Mouse (Mus musculus) midbrain, embryonic 15.5 days (tissue): ENCODE measurements around the gene Tlcd2. TPM values are rescaled to one million over a fixed set of nuclear protein-coding genes. Genes with fewer than 3 reads are reported as not detected.

Experiments used
- ATAC-seq: fragments of 200-750 bp; cut with Nextera tagmentation; replicated peaks from 2 replicates; pipeline ENCODE4 v1.8.0; 2017; ENCODE audit warnings: moderate TSS enrichment
- H3K27ac ChIP-seq: fragments of 300-500 bp; sonication (generic); 2 replicates; pipeline ENCODE4 v1.5.1; 2015; ENCODE audit warnings: mild to moderate bottlenecking, inconsistent platforms
- H3K27me3 ChIP-seq: fragments of 300-500 bp; sonication (generic); replicated peaks from 2 replicates; pipeline ENCODE4 v1.6.1; 2015; ENCODE audit warnings: inconsistent platforms
- H3K36me3 ChIP-seq: fragments of 300-500 bp; sonication (generic); replicated peaks from 2 replicates; pipeline ENCODE4 v1.6.1; 2015; ENCODE audit warnings: inconsistent platforms
- H3K4me1 ChIP-seq: fragments of 300-500 bp; sonication (generic); 2 replicates; pipeline ENCODE4 v1.6.1; 2015; ENCODE audit warnings: inconsistent platforms
- H3K4me2 ChIP-seq: fragments of 300-500 bp; sonication (generic); 2 replicates; pipeline ENCODE4 v1.6.1; 2015; ENCODE audit warnings: inconsistent platforms, mild to moderate bottlenecking, moderate library complexity
- H3K4me3 ChIP-seq: fragments of 300-500 bp; sonication (generic); 2 replicates; pipeline ENCODE4 v1.5.1; 2015; ENCODE audit warnings: mild to moderate bottlenecking, inconsistent platforms
- H3K9ac ChIP-seq: fragments of 300-500 bp; sonication (generic); 2 replicates; pipeline ENCODE4 v1.6.1; 2015; ENCODE audit warnings: mild to moderate bottlenecking, inconsistent platforms
- H3K9me3 ChIP-seq: fragments of 300-500 bp; sonication (generic); 2 replicates; pipeline ENCODE4 v1.6.1; 2016; ENCODE audit warnings: inconsistent platforms
- WGBS: fragments of 180-500 bp; shearing (Covaris S2); methylation state at CpG from one replicate; pipeline ENCODE4 v1.1.7; 2015; ENCODE audit warnings: mixed read lengths; 5-methylcytosine and 5-hydroxymethylcytosine counted together
- polyA plus RNA-seq: library from polyadenylated mRNA; unstranded; fragments of >200 nt; fragmentation: Nextera tagmentation; extraction: Ambion mirVana; gene quantifications from 2 replicates; pipeline ENCODE4 v1.2.1, GENCODE M21; 2015

Gene Tlcd2
- 2.2 and 2.8 TPM in 2 replicates for polyA plus RNA-seq

DNA sequence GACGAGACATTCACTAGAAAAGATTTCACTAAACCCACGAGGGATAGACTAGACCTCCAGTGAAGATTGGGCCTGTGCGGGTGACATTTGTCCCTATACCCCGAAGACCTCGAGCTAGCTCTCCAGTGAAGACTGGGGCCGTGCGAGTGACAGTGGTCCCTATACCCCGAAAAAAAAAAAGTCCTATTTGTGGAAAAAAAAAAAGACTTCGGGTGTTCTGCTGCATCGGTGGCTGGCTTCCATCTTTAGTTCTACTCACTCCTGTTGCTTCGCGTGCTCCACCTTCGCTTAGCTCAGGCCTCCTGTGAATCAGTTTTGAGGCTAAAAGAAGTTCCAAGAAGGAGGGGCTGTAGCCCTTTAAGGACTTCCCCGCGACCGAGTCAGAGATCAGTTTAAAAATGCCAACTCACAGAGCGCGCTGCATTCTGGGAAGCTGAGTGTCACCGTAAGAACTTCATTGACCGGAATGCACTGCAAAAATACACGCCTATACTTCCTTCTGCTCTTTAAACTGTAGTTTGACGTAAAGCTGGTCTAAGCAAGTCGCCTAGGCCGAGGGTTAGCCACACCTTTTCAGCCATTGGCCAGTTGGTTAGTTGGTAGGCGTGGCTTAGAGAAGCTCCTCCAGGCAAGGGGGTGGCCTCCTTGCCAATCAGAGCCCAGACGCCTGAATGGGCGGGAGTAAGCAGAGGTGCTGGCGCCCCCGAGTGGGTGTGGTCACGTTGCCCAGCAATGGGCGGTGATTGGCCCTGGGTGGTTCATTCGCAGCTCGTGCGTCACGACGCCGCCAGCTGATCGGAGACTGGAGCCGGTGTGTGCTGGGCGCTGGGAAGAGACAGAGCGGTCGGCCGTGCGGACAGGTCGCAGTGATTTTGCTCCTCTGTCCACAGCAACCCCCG is at the start of gene Tlcd2:
Tlcd2 (plus strand) TSS at position 872 of the 899 bp plus-strand sequence.
- H3K4me2 ChIP-seq, result peak within 1 kb of the TSS; percentile 95
- 0 out of 2 replicates have a peak, but pooled peaks cover 6% of the 10 kb centered on the region for H3K27me3 ChIP-seq
- under 1% methylated on average over 46 of the region's 46 CpGs for WGBS
- peak within 1 kb of the TSS; percentile 83 for H3K27ac ChIP-seq
- peaks cover 12% of the 10 kb centered on the region for H3K36me3 ChIP-seq
- peak within 1 kb of the TSS; percentile 64 for H3K9ac ChIP-seq
- peaks cover 30% of the 10 kb centered on the region for H3K4me1 ChIP-seq
- H3K9me3 ChIP-seq, result no peaks in the 10 kb centered on the region
- H3K4me3 ChIP-seq, result peak within 1 kb of the TSS; percentile 78
- peak; percentile 97 for ATAC-seq

DNA sequence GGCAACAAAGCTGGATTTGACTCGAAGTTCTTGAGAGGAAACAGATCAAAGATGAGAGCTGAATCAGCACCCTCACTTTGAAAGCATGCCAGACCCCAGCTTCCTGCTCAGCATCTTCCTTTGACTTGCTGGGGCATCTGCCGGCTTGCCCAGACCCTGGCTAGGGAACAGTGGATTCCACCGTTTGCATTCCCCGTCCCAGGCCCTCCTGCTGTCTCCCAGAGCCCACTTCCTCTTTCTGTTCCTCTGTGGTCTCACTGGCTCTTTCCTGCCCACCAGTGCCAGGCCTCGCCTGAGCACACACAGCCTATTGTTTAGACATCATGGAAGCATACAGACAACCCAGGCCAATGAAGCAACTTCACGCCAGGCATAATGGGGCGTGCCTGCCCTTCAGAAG is 46.4 kb upstream of the Tlcd2 start:
- Histone ChIP-seq H3K36me3 (no peaks in the 10 kb centered on the region), H3K4me1 (no peaks in the 10 kb centered on the region), H3K4me3 (no peak overlapping the region), H3K27me3 (no peaks in the 10 kb centered on the region), H3K9me3 (no peaks in the 10 kb centered on the region), H3K9ac (no peak overlapping the region), H3K4me2 (no peak overlapping the region), H3K27ac (no peak overlapping the region)
- ATAC-seq, result no peak
- WGBS, result 43% methylated on average over 7 of the region's 7 CpGs

- ATAC-seq, result no peak
- no peak overlapping the region for H3K4me2 ChIP-seq
- WGBS, result 88% methylated on average over 13 of the region's 13 CpGs
Measured at GRCm38 (mm10) chr11:75415994-75416393, 45.5 kb upstream of the Tlcd2 start.

GRCm38 (mm10) chr11:75420037-75420436 is 41.5 kb upstream of the Tlcd2 start:
- Histone ChIP-seq H3K9ac (no peak overlapping the region), H3K27ac (no peak overlapping the region), H3K27me3 (no peaks in the 10 kb centered on the region), H3K4me1 (no peaks in the 10 kb centered on the region), H3K9me3 (no peaks in the 10 kb centered on the region), H3K36me3 (no peaks in the 10 kb centered on the region), H3K4me2 (no peak overlapping the region), H3K4me3 (no peak overlapping the region)
- no peak for ATAC-seq
- WGBS, result 83% methylated on average over 7 of the region's 7 CpGs

More at GRCm38 (mm10) chr11:75415994-75416393, 45.5 kb upstream of the Tlcd2 start:
- Histone ChIP-seq H3K4me3 (no peak overlapping the region), H3K4me1 (no peaks in the 10 kb centered on the region), H3K9ac (no peak overlapping the region), H3K36me3 (no peaks in the 10 kb centered on the region), H3K27me3 (no peaks in the 10 kb centered on the region), H3K27ac (no peak overlapping the region), H3K9me3 (no peaks in the 10 kb centered on the region)

GRCm38 (mm10) chr11:75420810-75421374 is 40.6 kb upstream of the Tlcd2 start:
- Histone ChIP-seq H3K4me2 (no peak overlapping the region), H3K27me3 (no peaks in the 10 kb centered on the region), H3K9me3 (no peaks in the 10 kb centered on the region), H3K36me3 (no peaks in the 10 kb centered on the region), H3K27ac (no peak overlapping the region), H3K9ac (no peak overlapping the region), H3K4me1 (no peaks in the 10 kb centered on the region), H3K4me3 (no peak overlapping the region)
- no peak for ATAC-seq
- WGBS, result 73% methylated on average over 5 of the region's 5 CpGs

DNA sequence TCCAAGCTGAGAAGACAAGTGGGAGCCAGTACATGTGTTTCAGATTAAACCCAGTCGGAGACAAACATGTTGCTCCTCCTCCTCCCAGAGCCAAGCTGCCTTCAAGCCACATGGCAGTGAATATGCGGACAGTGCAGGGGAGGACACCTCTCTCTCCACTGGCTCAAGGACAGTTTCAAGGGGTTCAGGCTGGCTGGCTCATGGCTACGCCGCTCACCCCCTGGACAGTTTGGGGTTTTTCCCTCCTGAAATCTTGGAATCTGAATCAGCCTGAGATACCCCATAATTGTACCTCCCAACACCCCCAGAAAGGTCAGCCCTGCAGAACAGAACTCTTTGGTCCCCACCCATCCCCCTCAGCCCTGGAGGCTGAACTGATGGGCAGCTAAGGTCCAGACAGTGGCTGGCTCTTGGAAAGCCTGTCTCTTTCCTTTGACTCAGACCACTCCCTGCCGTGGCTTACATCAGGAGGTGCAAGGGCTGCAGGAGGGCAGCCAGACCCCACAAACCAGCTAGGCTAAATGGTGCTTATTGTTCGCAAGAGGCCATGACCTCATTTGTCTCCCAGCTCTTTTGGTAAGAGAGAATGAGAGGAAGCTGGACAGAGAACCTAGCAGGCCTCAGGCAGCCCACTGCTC is 40.0 kb upstream of the Tlcd2 start:
- no peak overlapping the region for H3K4me3 ChIP-seq
- H3K27ac ChIP-seq, result no peak overlapping the region
- no peaks in the 10 kb centered on the region for H3K27me3 ChIP-seq
- H3K36me3 ChIP-seq, result no peaks in the 10 kb centered on the region
- H3K4me1 ChIP-seq, result no peaks in the 10 kb centered on the region
- WGBS, result 47% methylated on average over 6 of the region's 6 CpGs
- no peak overlapping the region for H3K9ac ChIP-seq
- ATAC-seq, result no peak
- no peaks in the 10 kb centered on the region for H3K9me3 ChIP-seq
- H3K4me2 ChIP-seq, result no peak overlapping the region

DNA sequence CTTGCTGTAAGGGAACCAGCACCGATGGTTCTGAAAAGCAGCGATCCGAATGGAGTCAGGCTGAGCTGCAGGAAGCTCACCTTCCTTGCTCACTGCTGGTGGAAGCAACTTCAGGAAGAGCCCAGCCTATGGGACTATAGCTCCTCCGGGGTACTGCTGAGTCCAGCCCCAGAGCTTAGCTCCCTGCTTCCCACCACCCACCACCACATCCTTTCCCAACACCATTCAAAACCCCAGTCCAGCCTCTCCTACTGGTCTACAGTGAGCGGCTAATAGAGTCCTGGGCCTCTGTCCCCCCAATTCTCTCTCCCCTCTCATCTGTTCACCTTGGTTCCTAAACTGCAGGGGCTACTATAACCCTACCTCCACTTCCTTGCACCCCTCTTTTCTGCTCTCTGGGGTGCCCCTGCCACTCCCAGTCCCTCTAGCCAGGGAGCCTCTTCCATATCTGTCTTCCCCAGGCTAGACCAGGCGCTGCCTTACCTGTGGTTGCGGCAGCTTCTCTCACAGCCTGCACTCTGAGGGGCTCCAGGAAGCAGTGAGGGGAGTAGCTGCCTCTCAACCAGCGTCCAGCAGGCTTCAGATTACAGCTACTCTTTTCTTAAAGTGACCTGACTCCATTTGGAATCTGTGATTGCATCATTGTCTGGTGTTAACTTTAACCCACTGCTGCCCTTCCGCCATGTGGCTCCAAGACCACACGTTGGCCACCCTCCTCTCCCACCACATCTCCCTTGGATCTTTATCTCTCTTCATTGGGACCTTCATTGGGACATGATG is 39.3 kb upstream of the Tlcd2 start, which contains the start of gene Serpinf1:
Serpinf1 (minus strand) TSS at position 689 of the 780 bp plus-strand sequence.
- Histone ChIP-seq H3K9me3 (no peaks in the 10 kb centered on the region), H3K4me3 (no peak within 1 kb of the TSS), H3K27ac (no peak within 1 kb of the TSS), H3K9ac (no peak within 1 kb of the TSS), H3K36me3 (no peaks in the 10 kb centered on the region), H3K4me1 (no peaks in the 10 kb centered on the region), H3K27me3 (no peaks in the 10 kb centered on the region), H3K4me2 (no peak within 1 kb of the TSS)
- ATAC-seq, result no peak
- 59% methylated on average over 10 of the region's 10 CpGs for whole genome bisulfite sequencing

- Histone ChIP-seq H3K27ac (no peak overlapping the region), H3K27me3 (no peaks in the 10 kb centered on the region), H3K9me3 (no peaks in the 10 kb centered on the region), H3K36me3 (no peaks in the 10 kb centered on the region), H3K9ac (no peak overlapping the region), H3K4me2 (no peak overlapping the region), H3K4me3 (no peak overlapping the region), H3K4me1 (no peaks in the 10 kb centered on the region)
- WGBS, result 88% methylated on average over 3 of the region's 3 CpGs
- no peak for ATAC-seq
Measured at GRCm38 (mm10) chr11:75423091-75423490, 38.4 kb upstream of the Tlcd2 start.

GRCm38 (mm10) chr11:75424033-75424432 is 37.5 kb upstream of the Tlcd2 start:
- ATAC-seq, result no peak

DNA sequence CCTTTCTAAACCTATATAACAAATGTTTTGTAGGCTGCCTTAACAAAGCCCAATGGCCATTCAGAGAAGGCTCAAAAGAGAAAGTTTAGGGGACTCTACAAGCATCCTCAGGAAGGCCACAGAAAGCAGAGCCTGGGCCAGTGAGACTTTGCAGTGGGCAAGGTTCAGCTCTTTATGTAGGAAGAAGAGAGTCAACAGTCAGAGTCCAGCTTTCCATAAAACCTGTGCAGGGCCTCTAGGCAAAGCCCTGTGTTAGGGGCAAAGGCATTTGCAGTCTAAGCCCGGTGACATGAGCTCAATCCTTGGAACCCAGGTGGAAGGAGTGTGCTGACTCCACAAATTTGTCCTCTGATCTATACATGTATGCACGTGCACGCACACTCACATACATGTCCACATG is 37.1 kb upstream of the Tlcd2 start:
- no peaks in the 10 kb centered on the region for H3K9me3 ChIP-seq
- WGBS, result 86% methylated on average over 3 of the region's 3 CpGs
- H3K4me1 ChIP-seq, result no peaks in the 10 kb centered on the region
- H3K36me3 ChIP-seq, result no peaks in the 10 kb centered on the region
- no peak overlapping the region for H3K9ac ChIP-seq
- H3K27ac ChIP-seq, result no peak overlapping the region
- ATAC-seq, result no peak
- no peak overlapping the region for H3K4me3 ChIP-seq
- H3K27me3 ChIP-seq, result no peaks in the 10 kb centered on the region
- H3K4me2 ChIP-seq, result no peak overlapping the region

More at GRCm38 (mm10) chr11:75424033-75424432, 37.5 kb upstream of the Tlcd2 start:
- no peaks in the 10 kb centered on the region for H3K36me3 ChIP-seq
- no peak overlapping the region for H3K9ac ChIP-seq
- no peak overlapping the region for H3K27ac ChIP-seq
- no peaks in the 10 kb centered on the region for H3K27me3 ChIP-seq
- H3K4me2 ChIP-seq, result no peak overlapping the region
- H3K4me1 ChIP-seq, result no peaks in the 10 kb centered on the region
- H3K4me3 ChIP-seq, result no peak overlapping the region
- 91% methylated on average over 9 of the region's 9 CpGs for WGBS
- no peaks in the 10 kb centered on the region for H3K9me3 ChIP-seq

DNA sequence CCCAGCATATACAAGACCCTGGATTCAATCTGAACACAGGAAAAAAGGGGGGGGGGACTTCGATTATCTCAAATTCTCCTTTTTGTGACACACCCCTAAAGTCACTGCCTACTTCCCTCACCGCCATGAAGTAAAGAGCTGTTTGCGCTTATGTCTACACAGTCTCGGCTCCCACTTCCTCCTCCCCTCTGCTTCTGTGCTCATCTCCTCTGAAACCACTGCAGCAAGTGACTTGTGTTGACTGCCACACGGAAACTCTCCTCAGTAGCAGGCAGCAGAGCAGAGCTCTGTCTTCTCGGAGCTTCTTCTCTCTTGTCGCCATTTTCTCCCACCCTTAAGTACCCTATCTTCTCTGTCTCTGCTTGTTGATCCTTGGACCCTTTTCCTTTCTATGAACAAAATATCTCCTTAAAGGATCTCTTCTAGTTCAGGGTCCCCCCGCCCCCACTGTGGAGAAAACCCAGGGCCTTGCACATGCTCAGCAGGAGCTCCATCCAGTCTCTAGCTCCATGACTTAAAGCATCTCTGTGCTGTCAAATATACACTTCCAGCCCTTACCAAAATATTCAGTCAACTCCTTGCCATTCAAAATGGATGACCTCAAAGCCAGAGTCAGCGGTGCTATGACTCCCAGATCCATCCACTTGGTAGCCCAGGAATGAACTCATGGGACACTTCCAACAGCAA is 32.4 kb upstream of the Tlcd2 start:
- whole genome bisulfite sequencing, result 85% methylated on average over 9 of the region's 9 CpGs
- no peak overlapping the region for H3K27ac ChIP-seq
- H3K4me3 ChIP-seq, result no peak overlapping the region
- no peak for ATAC-seq
- no peaks in the 10 kb centered on the region for H3K27me3 ChIP-seq
- no peaks in the 10 kb centered on the region for H3K4me1 ChIP-seq
- H3K9ac ChIP-seq, result no peak overlapping the region
- H3K9me3 ChIP-seq, result no peaks in the 10 kb centered on the region
- H3K4me2 ChIP-seq, result no peak overlapping the region
- H3K36me3 ChIP-seq, result no peaks in the 10 kb centered on the region
